9 mouse cellular contexts compared by ENCODE assay signal in genomic region chr12:98575195-98575887, GRCm38 (mm10). TPM values are rescaled to one million over a fixed set of nuclear protein-coding genes. Genes with fewer than 3 reads are reported as not detected.
DNase-seq lines count a peak whose midpoint lies in the region; ATAC-seq lines count a peak whose summit lies in the region.
"Had no signal": no experiment of that assay in that cellular context is flagged by ENCODE, and none has a peak within 500 bp of the region (broad histone marks: within the 10 kb centered on the region; RNA-seq: fewer than 3 reads in every experiment).

No protein-coding gene starts in this region.

- H3K36me3 ChIP-seq in heart, embryonic 12.5 days = no peaks in the 10 kb centered on the region
- no peaks in the 10 kb centered on the region for H3K36me3 ChIP-seq in hindbrain, embryonic 13.5 days
- H3K36me3 ChIP-seq in midbrain, embryonic 12.5 days = no peaks in the 10 kb centered on the region

- no peak overlapping the region for H3K27ac ChIP-seq in heart, embryonic 12.5 days (ENCODE audit: poor library complexity, severe bottlenecking)
- peak overlapping the region; percentile 97 for H3K27ac ChIP-seq in hindbrain, embryonic 13.5 days
- peak overlapping the region; percentile 94 for H3K27ac ChIP-seq in midbrain, embryonic 12.5 days (replicated peaks)

- 10% methylated on average over 17 of the region's 17 CpGs for WGBS in heart, embryonic 12.5 days
- WGBS in hindbrain, embryonic 13.5 days = 7% methylated on average over 17 of the region's 17 CpGs
- WGBS in midbrain, embryonic 12.5 days = 6% methylated on average over 17 of the region's 17 CpGs

- H3K4me1 ChIP-seq in heart, embryonic 12.5 days (replicated peaks) = peaks cover 10% of the 10 kb centered on the region; the same call in 1 of the 2 replicates
- H3K4me1 ChIP-seq in hindbrain, embryonic 13.5 days (replicated peaks) = peaks cover 61% of the 10 kb centered on the region
- H3K4me1 ChIP-seq in midbrain, embryonic 12.5 days = peaks cover 54% of the 10 kb centered on the region

- ATAC-seq in heart, embryonic 12.5 days (ENCODE audit: insufficient number of reproducible peaks, low FRiP score) = no peak
- peak; percentile 18 for ATAC-seq in hindbrain, embryonic 13.5 days (ENCODE audit: low FRiP score)
- peak; percentile 6 for ATAC-seq in midbrain, embryonic 12.5 days (ENCODE audit: low FRiP score, low read depth)
- ATAC-seq in activated CD4-positive, CD25-positive, alpha-beta regulatory T cell, adult 4 months = no peak

- H3K27me3 ChIP-seq in heart, embryonic 12.5 days (replicated peaks) = peaks cover 71% of the 10 kb centered on the region
- 0 out of 2 replicates have a peak, but pooled peaks cover 8% of the 10 kb centered on the region for H3K27me3 ChIP-seq in hindbrain, embryonic 13.5 days
- peaks cover 8% of the 10 kb centered on the region for H3K27me3 ChIP-seq in midbrain, embryonic 12.5 days

- no peak for DNase-seq in heart, postnatal 10 days
- peak; percentile 14 for DNase-seq in WW6 (ENCODE audit: low read depth, low spot score)
- DNase-seq in urinary bladder, postnatal 14 days (ENCODE audit: low spot score) = no peak
- DNase-seq in thymus, adult 18-20 months = no peak

- intact Hi-C loops in heart, postnatal 10 days (cut with DNase I) = no loop called here

- no peaks in the 10 kb centered on the region for H3K9me3 ChIP-seq in heart, embryonic 12.5 days (replicated peaks)
- H3K9me3 ChIP-seq in hindbrain, embryonic 13.5 days = no peaks in the 10 kb centered on the region
- H3K9me3 ChIP-seq in midbrain, embryonic 12.5 days = no peaks in the 10 kb centered on the region

- peak overlapping the region; percentile 64 for H3K9ac ChIP-seq in heart, embryonic 12.5 days
- peak overlapping the region; percentile 91 for H3K9ac ChIP-seq in hindbrain, embryonic 13.5 days
- peak overlapping the region; percentile 87 for H3K9ac ChIP-seq in midbrain, embryonic 12.5 days (replicated peaks)

- peak overlapping the region; percentile 70 for H3K4me3 ChIP-seq in heart, embryonic 12.5 days
- H3K4me3 ChIP-seq in hindbrain, embryonic 13.5 days = peak overlapping the region; percentile 68
- peak overlapping the region; percentile 76 for H3K4me3 ChIP-seq in midbrain, embryonic 12.5 days

- peak overlapping the region; percentile 97 for H3K4me2 ChIP-seq in heart, embryonic 12.5 days
- H3K4me2 ChIP-seq in hindbrain, embryonic 13.5 days = peak overlapping the region; percentile 71
- peak overlapping the region; percentile 71 for H3K4me2 ChIP-seq in midbrain, embryonic 12.5 days (replicated peaks)

RNA-seq across cellular contexts. Expression of gene Kcnk10, which starts 2.8 kb away (rescaled TPM):
- 0.37 and 0.46 TPM in 2 replicates for polyA plus RNA-seq in heart, embryonic 12.5 days (2016; fragmentation: Nextera tagmentation; extraction: Ambion mirVana)
- total RNA-seq in heart, postnatal 10 days (2021) = under 1 TPM in 1 of 2 experiments, not detected in 1; 0.02 TPM
- polyA plus RNA-seq in hindbrain, embryonic 13.5 days (2015; fragmentation: Nextera tagmentation; extraction: Ambion mirVana) = 39.6 and 43.2 TPM in 2 replicates
- 49.5 and 59.0 TPM in 2 replicates for polyA plus RNA-seq in midbrain, embryonic 12.5 days (2016; fragmentation: Nextera tagmentation; extraction: Ambion mirVana)
- polyA plus RNA-seq in activated CD4-positive, CD25-positive, alpha-beta regulatory T cell, adult 4 months (2017; shearing (Covaris generic)) = under 1 TPM in 1 of 2 experiments, not detected in 1; 0.25 TPM
- total RNA-seq: MEL had no signal

RNA-seq across cellular contexts. Expression of gene Spata7, which starts 52.6 kb away (rescaled TPM):
- polyA plus RNA-seq in heart, embryonic 12.5 days (2016; fragmentation: Nextera tagmentation; extraction: Ambion mirVana) = 10.9 and 11.2 TPM in 2 replicates
- total RNA-seq in heart, postnatal 10 days (2021) = 1 to 10 TPM; 7.4 to 7.7 TPM
- 30.4 and 31.3 TPM in 2 replicates for polyA plus RNA-seq in hindbrain, embryonic 13.5 days (2015; fragmentation: Nextera tagmentation; extraction: Ambion mirVana)
- 24.2 and 26.0 TPM in 2 replicates for polyA plus RNA-seq in midbrain, embryonic 12.5 days (2016; fragmentation: Nextera tagmentation; extraction: Ambion mirVana)
- 1 to 10 TPM in 1 of 2 experiments, under 1 TPM in 1; 0.42 to 2.1 TPM for polyA plus RNA-seq in activated CD4-positive, CD25-positive, alpha-beta regulatory T cell, adult 4 months (2017; shearing (Covaris generic))

Comparison
In these comparisons a context has a peak if more than half of its experiments do, and no peak if none do; other contexts are left out.
1. ATAC-seq: peak in hindbrain, embryonic 13.5 days (single experiment) and midbrain, embryonic 12.5 days (single experiment); none in heart, embryonic 12.5 days (single experiment) and activated CD4-positive, CD25-positive, alpha-beta regulatory T cell, adult 4 months (single experiment).
2. RNA of gene Kcnk10, which starts 2.8 kb away (polyA plus RNA-seq): 49.5 to 59.0 TPM in midbrain, embryonic 12.5 days and 39.6 to 43.2 TPM in hindbrain, embryonic 13.5 days; 0.37 to 0.46 TPM in heart, embryonic 12.5 days and 0.25 TPM in activated CD4-positive, CD25-positive, alpha-beta regulatory T cell, adult 4 months; every median in the first group is over 10 times any median in the second.
3. Peak in every context shown above with its lines, with median percentiles within 50 percentile points of each other: H3K4me2 ChIP-seq, H3K4me3 ChIP-seq and H3K9ac ChIP-seq.